9 mouse cellular contexts compared by ENCODE assay signal in genomic region chr5:28318671-28319070, GRCm38 (mm10). TPM values are rescaled to one million over a fixed set of nuclear protein-coding genes. Genes with fewer than 3 reads are reported as not detected.
DNase-seq lines count a peak whose midpoint lies in the region; ATAC-seq lines count a peak whose summit lies in the region.
"Had no signal": no experiment of that assay in that cellular context is flagged by ENCODE, and none has a peak within 500 bp of the region (broad histone marks: within the 10 kb centered on the region; RNA-seq: fewer than 3 reads in every experiment).

No protein-coding gene starts in this region.

- no peak for ATAC-seq in forebrain, embryonic 11.5 days (replicated peaks; ENCODE audit: low FRiP score)
- ATAC-seq in liver, embryonic 12.5 days = no peak
- ATAC-seq in granulocyte monocyte progenitor cell, adult 5-6 weeks (replicated peaks; ENCODE audit: poor library complexity, severe bottlenecking) = no peak

- H3K9ac ChIP-seq in forebrain, embryonic 11.5 days (ENCODE audit: low read length) = no peak overlapping the region
- peak overlapping the region; percentile 100 for H3K9ac ChIP-seq in liver, embryonic 12.5 days

- peak; percentile 12 for DNase-seq in embryo, embryonic 10.5 days (ENCODE audit: low spot score)
- DNase-seq in embryo, embryonic 11 days = no peak
- peak; percentile 34 for DNase-seq in 3T3-L1 (ENCODE audit: low read depth, low spot score)
- no peak for DNase-seq in forebrain, embryonic 11.5 days (ENCODE audit: low spot score)
- DNase-seq in gastrocnemius, adult 18-20 months (ENCODE audit: low spot score) = no peak
- DNase-seq in left cerebral cortex, adult 8-10 months (ENCODE audit: low spot score in 2 of 2) = no peak
- DNase-seq: thymus, postnatal 4 days had no signal

- H3K4me2 ChIP-seq in forebrain, embryonic 11.5 days (ENCODE audit: low read depth, low read length, severe bottlenecking) = peak overlapping the region; percentile 57; the same call in 1 of the 2 replicates
- peak overlapping the region; percentile 79 for H3K4me2 ChIP-seq in liver, embryonic 12.5 days

- peaks cover 4% of the 10 kb centered on the region; the same call in 1 of the 2 replicates for H3K4me1 ChIP-seq in forebrain, embryonic 11.5 days (replicated peaks; ENCODE audit: control insufficient read depth, insufficient read depth, low read length)
- peaks cover 52% of the 10 kb centered on the region for H3K4me1 ChIP-seq in liver, embryonic 12.5 days

- H3K27ac ChIP-seq in forebrain, embryonic 11.5 days (ENCODE audit: low read depth, low read length) = no peak overlapping the region
- H3K27ac ChIP-seq in liver, embryonic 12.5 days = peak overlapping the region; percentile 61

- H3K27me3 ChIP-seq in forebrain, embryonic 11.5 days (ENCODE audit: control insufficient read depth, insufficient read depth, low read length) = no peaks in the 10 kb centered on the region
- H3K27me3 ChIP-seq in liver, embryonic 12.5 days (replicated peaks) = no peaks in the 10 kb centered on the region

- peak overlapping the region; percentile 99 for H3K4me3 ChIP-seq in forebrain, embryonic 11.5 days (ENCODE audit: low read depth, low read length)
- H3K4me3 ChIP-seq in liver, embryonic 12.5 days = peak overlapping the region; percentile 100

- H3K36me3 ChIP-seq in forebrain, embryonic 11.5 days (ENCODE audit: control insufficient read depth, insufficient read depth, low read length) = no peaks in the 10 kb centered on the region
- peaks cover 18% of the 10 kb centered on the region; the same call in 1 of the 2 replicates for H3K36me3 ChIP-seq in liver, embryonic 12.5 days

- WGBS in forebrain, embryonic 11.5 days = 84% methylated on average over 2 of the region's 2 CpGs
- 48% methylated on average over 2 of the region's 2 CpGs for WGBS in liver, embryonic 12.5 days (ENCODE audit: insufficient replicate concordance)

- no peaks in the 10 kb centered on the region for H3K9me3 ChIP-seq in forebrain, embryonic 11.5 days (ENCODE audit: control insufficient read depth, low read length)
- no peaks in the 10 kb centered on the region for H3K9me3 ChIP-seq in liver, embryonic 12.5 days (replicated peaks)

RNA-seq across cellular contexts. Expression of gene Rbm33, which starts 1.8 kb away (rescaled TPM):
- polyA plus RNA-seq in forebrain, embryonic 11.5 days (2014; fragmentation: Nextera tagmentation; extraction: Ambion mirVana) = 24.9 and 26.0 TPM in 2 replicates
- polyA plus RNA-seq in liver, embryonic 12.5 days (2016; fragmentation: Nextera tagmentation; extraction: Ambion mirVana) = 10.7 and 11.7 TPM in 2 replicates
- 10 to 100 TPM; 32.2 to 37.0 TPM for total RNA-seq in gastrocnemius, adult 18-20 months (2021)
- 10 to 100 TPM; 60.1 to 69.3 (median 65.6) TPM for total RNA-seq in left cerebral cortex, adult 8-10 months (2022)
- 40.5 and 49.1 TPM in 2 replicates for total RNA-seq in granulocyte monocyte progenitor cell, adult 5-6 weeks (2014; fragmentation: Nextera tagmentation)
- total RNA-seq in granulocyte monocyte progenitor cell, adult 5-6 weeks (2017) = 30.6 and 36.8 TPM in 2 replicates

Comparison
In these comparisons a context has a peak if more than half of its experiments do, and no peak if none do; other contexts are left out.
1. DNase-seq: peak in embryo, embryonic 10.5 days (single experiment) and 3T3-L1 (single experiment); none in embryo, embryonic 11 days (single experiment), forebrain, embryonic 11.5 days (single experiment), gastrocnemius, adult 18-20 months (single experiment) and left cerebral cortex, adult 8-10 months (0 of 2).